ENCODE assay signal across 1 mouse cellular context in the genomic region with DNA sequence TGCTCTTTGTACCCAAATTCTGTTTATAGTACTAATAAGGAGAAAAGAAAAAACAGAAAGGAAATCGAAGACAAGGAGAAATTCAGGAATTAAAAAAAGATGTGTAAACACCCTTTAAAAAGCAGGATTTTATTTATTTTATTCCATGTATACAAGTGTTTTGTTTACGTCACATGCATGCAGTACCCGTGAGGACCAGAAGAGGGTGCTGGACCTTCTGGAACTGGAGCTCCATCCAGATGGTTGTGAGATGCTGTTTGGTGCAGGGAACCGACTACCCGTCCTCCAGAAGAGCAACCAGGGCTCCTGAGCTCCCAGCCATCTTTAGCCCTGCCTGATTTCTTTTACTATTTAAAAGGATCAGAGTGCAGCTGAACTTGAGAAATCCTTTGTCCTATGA.
TF ChIP-seq lines count a peak whose summit lies in the region.

No protein-coding gene starts in this region.

TF ChIP-seq in ES-E14, 5 proteins besides CTCF, POLR2A, EP300 and RAD21:
- TF ChIP-seq CHD2 (IDR thresholded peaks at IDR 0.05; ENCODE audit: low read depth, low read length): no peak
- TF ChIP-seq ZNF384 (IDR thresholded peaks at IDR 0.05; ENCODE audit: low read depth, low read length): no peak
- peak; percentile 23; the same call in 1 of the 2 replicates for TF ChIP-seq ZC3H11A (IDR thresholded peaks at IDR 0.05; ENCODE audit: borderline replicate concordance, low read depth, low read length)
